Mouse (Mus musculus) stomach, embryonic 16.5 days (tissue): ENCODE results near the gene Fibin. TPM values are rescaled to one million over a fixed set of nuclear protein-coding genes. Genes with fewer than 3 reads are reported as not detected.
A peak's percentile ranks its signal among the peaks of the same experiment; 100 is the strongest.

ENCODE experiments used
- ATAC-seq: fragments of 200-750 bp; cut with Nextera tagmentation; 2 replicates; pipeline ENCODE4 v1.8.0; 2017; ENCODE audit warnings: moderate number of reproducible peaks, moderate TSS enrichment; ENCODE audit not compliant: insufficient read depth, low FRiP score
- H3K27ac ChIP-seq: fragments of 300-500 bp; sonication (generic); 2 replicates; pipeline ENCODE4 v1.5.1; 2014; ENCODE audit warnings: low read length
- H3K27me3 ChIP-seq: fragments of 300-500 bp; sonication (generic); 2 replicates; pipeline ENCODE4 v1.6.1; 2014; ENCODE audit warnings: low read length, control low read depth, mixed read lengths; ENCODE audit not compliant: control insufficient read depth, insufficient read depth
- H3K36me3 ChIP-seq: fragments of 300-500 bp; sonication (generic); 2 replicates; pipeline ENCODE4 v1.6.1; 2014; ENCODE audit warnings: low read length; ENCODE audit not compliant: control insufficient read depth, insufficient read depth
- H3K4me1 ChIP-seq: fragments of 300-500 bp; sonication (generic); 2 replicates; pipeline ENCODE4 v1.6.1; 2014; ENCODE audit warnings: low read length, control low read depth, mixed read lengths; ENCODE audit not compliant: control insufficient read depth, insufficient read depth
- H3K4me2 ChIP-seq: fragments of 300-500 bp; sonication (generic); 2 replicates; pipeline ENCODE4 v1.6.1; 2014; ENCODE audit warnings: low read depth, low read length, mixed read lengths
- H3K4me3 ChIP-seq: fragments of 300-500 bp; sonication (generic); replicated peaks from 2 replicates; pipeline ENCODE4 v1.5.1; 2014; ENCODE audit warnings: mild to moderate bottlenecking, low read length
- H3K9ac ChIP-seq: fragments of 300-500 bp; sonication (generic); 2 replicates; pipeline ENCODE4 v1.6.1; 2014; ENCODE audit warnings: low read length
- H3K9me3 ChIP-seq: fragments of 300-500 bp; sonication (generic); replicated peaks from 2 replicates; pipeline ENCODE4 v1.6.1; 2016; ENCODE audit warnings: low read length, control low read depth; ENCODE audit not compliant: control insufficient read depth
- WGBS: fragments of 180-500 bp; shearing (Covaris S2); extraction: QIAGEN DNeasy Blood & Tissue Kit; methylation state at CpG from one replicate; pipeline ENCODE4 v1.1.7; 2014; 5-methylcytosine and 5-hydroxymethylcytosine counted together
- polyA plus RNA-seq: library from polyadenylated mRNA; unstranded; fragments of >200 nt; fragmentation: Nextera tagmentation; extraction: Ambion mirVana; gene quantifications from 2 replicates; pipeline ENCODE4 v1.2.1, GENCODE M21; 2015

The Fibin gene
- 58.1 and 58.4 TPM in 2 replicates for polyA plus RNA-seq

DNA sequence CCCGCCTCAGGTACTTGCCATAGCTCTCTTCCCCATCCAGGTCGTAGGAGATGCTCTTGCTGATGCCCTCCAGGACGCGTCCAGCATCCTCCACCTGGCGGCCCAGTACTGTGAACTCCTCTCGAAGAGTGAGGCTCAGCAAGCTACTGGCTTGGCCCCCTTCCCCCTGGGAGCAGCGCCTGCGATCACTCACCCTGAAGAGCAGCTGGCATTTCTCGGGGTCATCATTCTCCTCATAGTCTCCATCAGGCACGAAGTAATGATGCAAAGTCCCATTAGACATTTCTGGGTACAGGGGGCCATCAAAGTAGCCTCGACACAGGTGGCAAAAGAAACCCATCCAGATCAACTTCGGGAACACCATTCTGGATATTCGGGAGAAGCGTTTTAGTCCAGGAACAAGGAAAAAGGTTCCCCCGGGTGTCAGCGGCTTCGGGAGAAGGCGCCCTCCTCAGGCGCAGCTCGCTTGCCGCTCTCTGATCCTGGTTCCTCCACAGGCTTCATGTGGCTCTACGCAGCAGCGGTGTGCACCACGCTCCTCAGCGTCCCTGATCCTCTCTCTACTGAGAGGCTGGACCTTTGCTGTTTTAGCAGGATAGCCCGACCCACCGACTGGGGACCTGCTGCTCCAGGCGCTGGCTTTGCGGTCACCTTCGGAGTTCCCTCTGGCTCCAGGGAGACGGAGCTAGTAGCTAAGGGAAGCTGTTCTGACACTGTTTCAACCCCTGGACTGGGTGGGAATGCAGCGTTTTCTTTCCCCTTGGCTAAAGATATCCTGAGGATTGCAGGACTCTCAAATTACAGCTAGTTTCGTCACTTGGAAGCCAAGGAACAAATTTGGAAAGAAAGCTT is at the start of gene Fibin:
Gene Fibin, minus strand, starts transcription at position 752 of the 852 bp plus-strand sequence.
- Histone ChIP-seq H3K27ac (peak within 1 kb of the TSS; percentile 82), H3K36me3 (no peaks in the 10 kb centered on the region), H3K4me2 (peak within 1 kb of the TSS; percentile 72), H3K4me1 (no peaks in the 10 kb centered on the region), H3K27me3 (no peaks in the 10 kb centered on the region), H3K4me3 (peak within 1 kb of the TSS; percentile 57), H3K9me3 (no peaks in the 10 kb centered on the region), H3K9ac (peak within 1 kb of the TSS; percentile 81)
- WGBS, result under 1% methylated on average over 33 of the region's 33 CpGs
- peak; percentile 79 for ATAC-seq

DNA sequence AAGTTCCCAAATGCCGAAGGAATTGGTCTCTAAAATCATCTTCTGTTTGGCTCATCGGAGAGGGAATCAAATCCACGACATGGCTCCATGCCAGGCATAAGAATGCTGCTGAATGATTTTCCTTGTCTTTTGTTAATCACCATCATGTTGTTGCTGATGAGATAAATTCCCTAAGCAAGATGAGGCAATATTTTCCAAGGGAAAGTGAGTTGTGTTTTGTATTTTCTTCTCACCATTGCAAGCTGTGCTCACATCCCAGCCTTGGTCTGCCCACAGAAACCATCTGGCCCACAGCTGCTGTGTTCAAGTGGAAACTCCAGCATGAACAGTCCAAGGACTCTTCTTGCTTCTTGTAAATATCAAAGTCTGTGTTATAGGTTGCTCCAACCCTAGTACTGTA is 48.4 kb upstream of the Fibin start:
- H3K4me3 ChIP-seq, result no peak overlapping the region
- ATAC-seq, result peak; percentile 63
- no peak overlapping the region for H3K4me2 ChIP-seq
- no peak overlapping the region for H3K9ac ChIP-seq
- H3K9me3 ChIP-seq, result no peaks in the 10 kb centered on the region
- 63% methylated on average over 3 of the region's 3 CpGs for WGBS
- H3K4me1 ChIP-seq, result no peaks in the 10 kb centered on the region
- H3K27me3 ChIP-seq, result no peaks in the 10 kb centered on the region
- no peak overlapping the region for H3K27ac ChIP-seq
- H3K36me3 ChIP-seq, result no peaks in the 10 kb centered on the region

DNA sequence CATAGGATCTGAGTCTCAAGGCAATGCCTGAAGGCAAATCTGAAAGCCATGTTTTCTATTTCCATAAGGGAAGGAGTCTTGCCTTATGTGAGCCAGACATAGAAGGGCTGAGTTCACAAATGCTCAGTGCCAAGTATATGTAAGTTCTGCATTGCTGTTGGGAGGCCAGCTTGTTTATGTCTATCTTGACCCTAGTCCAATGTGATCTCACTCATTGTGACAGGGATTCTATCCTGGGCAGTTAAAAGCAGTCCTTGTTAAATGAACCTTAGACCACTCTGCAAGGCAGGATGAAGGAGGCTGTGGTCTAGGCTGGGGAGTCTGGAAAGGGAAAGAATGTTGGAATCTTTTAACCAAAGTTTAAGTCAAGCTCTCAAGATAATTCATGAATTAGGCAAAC is 45.8 kb upstream of the Fibin start:
- Histone ChIP-seq H3K4me2 (no peak overlapping the region), H3K4me1 (no peaks in the 10 kb centered on the region), H3K9me3 (no peaks in the 10 kb centered on the region), H3K36me3 (no peaks in the 10 kb centered on the region), H3K9ac (no peak overlapping the region), H3K27ac (peak overlapping the region; percentile 51; the same call in 1 of the 2 replicates), H3K4me3 (no peak overlapping the region), H3K27me3 (no peaks in the 10 kb centered on the region)
- peak; percentile 71; the same call in 1 of the 2 replicates for ATAC-seq

DNA sequence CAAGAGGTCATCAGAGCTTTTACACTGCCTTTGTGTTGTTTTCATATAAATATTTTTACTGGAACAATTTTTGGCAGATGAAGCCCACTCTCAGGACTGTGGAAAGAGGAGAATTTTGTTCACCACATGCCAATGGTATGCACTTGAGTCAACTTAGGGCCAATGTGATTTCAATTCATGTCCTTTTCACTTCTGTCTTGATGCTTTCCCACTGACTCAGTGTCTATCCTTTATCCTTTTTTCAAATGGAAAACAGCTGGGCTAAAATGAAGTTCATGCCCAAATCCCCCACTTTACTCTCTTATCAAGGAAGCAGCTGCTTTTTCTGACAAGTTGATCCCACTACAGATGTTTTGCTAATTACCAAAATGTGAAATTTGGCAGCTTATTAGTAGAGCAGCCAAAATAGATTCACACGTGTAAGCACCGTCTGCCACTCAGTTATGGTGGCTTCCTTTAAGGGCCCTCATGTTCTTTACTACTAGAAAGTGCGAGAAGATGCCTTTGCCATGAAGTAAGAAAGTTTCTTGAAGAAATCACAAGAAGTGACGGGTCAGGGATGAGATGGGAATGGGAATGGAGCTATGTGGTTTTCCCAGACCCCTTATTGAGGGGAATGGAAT is 29.8 kb upstream of the Fibin start:
- Histone ChIP-seq H3K27ac (0 out of 2 replicates have a peak overlapping the region, but pooled peaks have one; percentile 8), H3K27me3 (no peaks in the 10 kb centered on the region), H3K4me3 (no peak overlapping the region), H3K4me1 (no peaks in the 10 kb centered on the region), H3K9ac (no peak overlapping the region), H3K9me3 (no peaks in the 10 kb centered on the region), H3K36me3 (no peaks in the 10 kb centered on the region), H3K4me2 (no peak overlapping the region)
- WGBS, result 65% methylated on average over 4 of the region's 4 CpGs
- peak; percentile 68 for ATAC-seq

DNA sequence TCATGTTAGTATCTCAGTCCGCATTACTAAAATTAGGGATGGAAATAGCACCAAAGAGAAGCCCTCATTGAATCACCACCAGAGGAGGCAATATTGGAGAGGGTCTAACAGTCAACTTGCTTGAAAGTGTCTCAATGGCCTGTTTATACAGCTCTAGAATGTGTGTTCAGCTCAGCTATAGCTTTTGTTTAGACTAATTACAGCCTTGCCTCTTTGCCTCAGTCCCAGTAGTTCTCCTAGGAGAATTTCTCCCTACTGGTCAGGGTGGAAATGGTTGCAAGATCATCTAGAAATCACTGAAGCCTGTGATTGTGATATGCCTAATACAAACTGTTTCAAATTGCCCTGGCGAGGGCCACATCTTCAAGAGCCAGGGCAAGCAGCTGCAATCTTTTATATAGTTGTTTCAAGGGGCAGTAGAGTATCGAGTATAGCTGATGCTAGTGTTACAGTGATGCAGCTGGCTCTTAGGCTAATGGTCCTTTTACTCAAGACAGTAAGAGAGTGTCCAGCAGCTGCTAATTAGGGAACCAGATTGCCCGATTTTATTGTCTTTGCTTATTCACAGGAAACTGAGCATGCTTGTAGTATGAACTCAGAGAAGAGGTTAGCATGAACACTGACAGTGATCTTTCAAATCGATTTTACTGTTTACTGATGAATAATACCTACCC is 27.9 kb upstream of the Fibin start:
- no peaks in the 10 kb centered on the region for H3K4me1 ChIP-seq
- H3K27ac ChIP-seq, result no peak overlapping the region
- 61% methylated on average over 5 of the region's 5 CpGs for WGBS
- no peak overlapping the region for H3K4me2 ChIP-seq
- H3K36me3 ChIP-seq, result no peaks in the 10 kb centered on the region
- no peaks in the 10 kb centered on the region for H3K27me3 ChIP-seq
- peak; percentile 47; the same call in 1 of the 2 replicates for ATAC-seq
- no peaks in the 10 kb centered on the region for H3K9me3 ChIP-seq
- H3K9ac ChIP-seq, result no peak overlapping the region
- H3K4me3 ChIP-seq, result no peak overlapping the region

DNA sequence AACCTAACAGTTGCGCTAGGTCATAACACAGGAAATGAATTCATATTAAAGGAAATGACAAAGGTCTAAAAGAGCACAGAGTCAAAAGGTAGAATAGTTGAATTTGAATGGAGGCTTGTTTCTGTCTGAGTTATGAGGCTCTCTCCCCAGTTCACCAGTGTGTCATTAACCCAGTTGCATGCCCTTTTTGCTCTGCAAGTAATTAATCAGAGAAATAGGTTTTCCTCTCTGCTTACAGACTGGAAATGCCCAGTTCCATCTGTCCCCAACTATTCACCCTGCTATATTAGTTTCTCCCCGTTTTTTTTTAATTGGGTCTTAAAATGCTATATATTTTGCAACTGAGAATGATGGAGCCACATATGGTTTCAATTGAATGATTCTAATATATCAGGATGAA is 16.8 kb upstream of the Fibin start:
- no peak for ATAC-seq
- Histone ChIP-seq H3K9me3 (no peaks in the 10 kb centered on the region), H3K9ac (no peak overlapping the region), H3K36me3 (no peaks in the 10 kb centered on the region), H3K4me3 (no peak overlapping the region), H3K4me1 (no peaks in the 10 kb centered on the region), H3K27me3 (no peaks in the 10 kb centered on the region), H3K4me2 (no peak overlapping the region), H3K27ac (no peak overlapping the region)
- WGBS, result 58% methylated on average over 2 of the region's 2 CpGs

DNA sequence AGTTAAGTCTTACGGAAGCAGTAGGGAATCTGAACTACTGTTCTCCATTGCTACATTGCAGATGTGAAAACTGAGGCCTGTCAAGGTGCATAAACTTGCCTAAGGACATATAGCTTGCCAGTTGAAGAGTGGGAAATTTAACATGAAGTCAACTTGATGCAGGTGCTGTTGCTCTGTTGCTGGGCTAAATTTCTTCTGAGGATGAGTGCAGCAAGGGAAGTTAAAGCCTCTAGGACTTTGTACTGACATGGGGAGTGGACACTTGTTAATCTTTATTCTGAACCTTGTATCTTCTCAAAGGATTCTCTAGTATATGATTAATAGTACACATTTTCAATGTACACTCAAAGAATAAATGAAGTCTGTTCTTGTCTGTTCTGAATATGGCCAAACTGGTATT is 13.7 kb upstream of the Fibin start:
- no peak overlapping the region for H3K4me2 ChIP-seq
- H3K4me1 ChIP-seq, result no peaks in the 10 kb centered on the region
- no peak overlapping the region for H3K9ac ChIP-seq
- no peaks in the 10 kb centered on the region for H3K36me3 ChIP-seq
- WGBS, result 72% methylated on average over 1 of the region's 1 CpGs
- no peak overlapping the region for H3K4me3 ChIP-seq
- H3K27ac ChIP-seq, result peak overlapping the region; percentile 1; the same call in 1 of the 2 replicates
- no peak for ATAC-seq
- H3K9me3 ChIP-seq, result no peaks in the 10 kb centered on the region
- no peaks in the 10 kb centered on the region for H3K27me3 ChIP-seq

DNA sequence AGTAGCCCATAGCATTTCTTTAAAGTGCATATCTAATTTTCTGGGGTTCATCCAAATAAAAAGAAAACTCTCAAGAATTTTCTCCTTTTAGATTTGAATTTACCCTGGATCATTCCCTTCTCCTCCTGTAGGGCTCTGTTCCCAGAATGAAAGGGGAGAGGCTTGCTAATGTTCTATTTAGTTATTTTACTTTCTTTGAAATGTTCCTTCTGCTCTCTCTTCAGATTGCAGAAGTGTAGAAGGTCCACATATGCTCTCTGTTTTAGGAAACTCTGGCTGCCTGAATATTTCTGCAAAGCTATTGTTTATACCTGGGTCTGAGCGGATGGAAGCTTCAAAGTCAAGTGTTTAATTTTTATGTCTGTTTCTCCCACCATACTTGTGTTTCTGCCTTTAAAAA is 12.5 kb upstream of the Fibin start:
- H3K4me1 ChIP-seq, result no peaks in the 10 kb centered on the region
- no peak overlapping the region for H3K4me3 ChIP-seq
- H3K9ac ChIP-seq, result no peak overlapping the region
- H3K4me2 ChIP-seq, result no peak overlapping the region
- H3K27me3 ChIP-seq, result no peaks in the 10 kb centered on the region
- peak overlapping the region; percentile 13; the same call in 1 of the 2 replicates for H3K27ac ChIP-seq
- no peaks in the 10 kb centered on the region for H3K36me3 ChIP-seq
- peak; percentile 62; the same call in 1 of the 2 replicates for ATAC-seq
- whole genome bisulfite sequencing, result 63% methylated on average over 1 of the region's 1 CpGs
- no peaks in the 10 kb centered on the region for H3K9me3 ChIP-seq

DNA sequence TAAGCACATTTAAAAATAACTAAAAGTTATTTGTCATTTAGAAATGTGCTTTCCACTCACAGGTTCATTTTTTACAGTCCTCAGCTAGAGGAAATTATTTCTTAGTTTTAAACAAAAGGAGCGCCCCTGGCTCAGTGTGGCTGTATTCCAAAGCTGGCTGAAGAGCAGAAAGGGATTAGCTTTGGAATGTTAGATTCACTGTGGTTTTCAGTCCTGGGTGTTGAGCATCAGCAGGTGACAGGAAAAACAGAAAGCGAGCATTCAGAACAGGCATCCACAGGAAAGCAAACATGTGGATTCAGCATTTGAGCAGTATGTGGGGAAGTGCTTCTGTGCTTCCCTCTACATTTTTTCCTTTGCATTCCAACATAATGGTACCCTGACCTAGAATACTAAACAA is 10.2 kb upstream of the Fibin start:
- Histone ChIP-seq H3K27me3 (no peaks in the 10 kb centered on the region), H3K9me3 (no peaks in the 10 kb centered on the region), H3K4me3 (no peak overlapping the region), H3K4me1 (no peaks in the 10 kb centered on the region), H3K9ac (no peak overlapping the region), H3K27ac (0 out of 2 replicates have a peak overlapping the region, but pooled peaks have one; percentile 6), H3K36me3 (no peaks in the 10 kb centered on the region), H3K4me2 (no peak overlapping the region)
- WGBS, result 52% methylated on average over 2 of the region's 2 CpGs
- no peak; the same call in 1 of the 2 replicates for ATAC-seq
